Mouse (Mus musculus) urinary bladder, postnatal 10 days (tissue): ENCODE measurements around the gene Kat14.

ENCODE experiments used
- DNase-seq: peaks from one replicate; pipeline ENCODE4 v3.0.0; 2022; ENCODE audit warnings: low spot score

The Kat14 gene

GRCm38 (mm10) chr2:144382624-144383138 lies 13.9 kb downstream of the Kat14 start:
- no peak for DNase-seq

GRCm38 (mm10) chr2:144386296-144386695 lies 17.5 kb downstream of the Kat14 start:
- DNase-seq: no peak

GRCm38 (mm10) chr2:144388416-144388815 lies 19.6 kb downstream of the Kat14 start:
- no peak for DNase-seq

- no peak for DNase-seq
These were observed 30.7 kb downstream of the Kat14 start for GRCm38 (mm10) chr2:144399531-144399930.

- no peak for DNase-seq
These were observed 31.9 kb downstream of the Kat14 start for GRCm38 (mm10) chr2:144400659-144401058.

- no peak for DNase-seq
These were observed 40.3 kb downstream of the Kat14 start for GRCm38 (mm10) chr2:144409037-144409436.

GRCm38 (mm10) chr2:144410603-144411002 lies 41.8 kb downstream of the Kat14 start:
- DNase-seq: no peak

- no peak for DNase-seq
These were observed 45.9 kb downstream of the Kat14 start for GRCm38 (mm10) chr2:144414646-144415045.

- DNase-seq: no peak
These were observed 48.1 kb downstream of the Kat14 start for GRCm38 (mm10) chr2:144416859-144417258.

GRCm38 (mm10) chr2:144418062-144418461 lies 49.3 kb downstream of the Kat14 start:
- no peak for DNase-seq

- no peak for DNase-seq
These were observed 53.4 kb downstream of the Kat14 start for GRCm38 (mm10) chr2:144422094-144422675.

- no peak for DNase-seq
These were observed 57.0 kb downstream of the Kat14 start for GRCm38 (mm10) chr2:144425761-144426160.

- no peak for DNase-seq
These were observed 59.1 kb downstream of the Kat14 start for GRCm38 (mm10) chr2:144427852-144428251.

- DNase-seq: no peak
These were observed 59.9 kb downstream of the Kat14 start for GRCm38 (mm10) chr2:144428659-144429058.

GRCm38 (mm10) chr2:144429171-144429570 lies 60.4 kb downstream of the Kat14 start:
- no peak for DNase-seq

- DNase-seq: no peak
These were observed 62.6 kb downstream of the Kat14 start for GRCm38 (mm10) chr2:144431286-144431825.

GRCm38 (mm10) chr2:144435679-144436078 lies 66.9 kb downstream of the Kat14 start:
- no peak for DNase-seq

GRCm38 (mm10) chr2:144438424-144438823 lies 69.6 kb downstream of the Kat14 start:
- no peak for DNase-seq

GRCm38 (mm10) chr2:144439191-144439700 lies 70.5 kb downstream of the Kat14 start:
- no peak for DNase-seq

- DNase-seq: no peak
These were observed 72.7 kb downstream of the Kat14 start for GRCm38 (mm10) chr2:144441386-144441915.

- no peak for DNase-seq
These were observed 77.7 kb downstream of the Kat14 start for GRCm38 (mm10) chr2:144446360-144446999.

- DNase-seq: no peak
These were observed 81.6 kb downstream of the Kat14 start for GRCm38 (mm10) chr2:144450378-144450777.
